Mouse (Mus musculus): ENCODE results near the gene Gm5741.

- peak; percentile 68 for TF ChIP-seq CTCF (IDR thresholded peaks at IDR 0.05; ENCODE audit: low read depth)
- no peak for TF ChIP-seq EP300 (optimal IDR thresholded peaks at IDR 0.05)
Measured at GRCm38 (mm10) chr8:85076001-85076400, 8.2 kb upstream of the Gm5741 start.
